Mouse (Mus musculus): ENCODE results near the gene Clock. TPM values are rescaled to one million over a fixed set of nuclear protein-coding genes. Genes with fewer than 3 reads are reported as not detected.

Clock gene
- polyA plus RNA-seq, 1 experiment from 2014 or later: 13.4 TPM

DNA sequence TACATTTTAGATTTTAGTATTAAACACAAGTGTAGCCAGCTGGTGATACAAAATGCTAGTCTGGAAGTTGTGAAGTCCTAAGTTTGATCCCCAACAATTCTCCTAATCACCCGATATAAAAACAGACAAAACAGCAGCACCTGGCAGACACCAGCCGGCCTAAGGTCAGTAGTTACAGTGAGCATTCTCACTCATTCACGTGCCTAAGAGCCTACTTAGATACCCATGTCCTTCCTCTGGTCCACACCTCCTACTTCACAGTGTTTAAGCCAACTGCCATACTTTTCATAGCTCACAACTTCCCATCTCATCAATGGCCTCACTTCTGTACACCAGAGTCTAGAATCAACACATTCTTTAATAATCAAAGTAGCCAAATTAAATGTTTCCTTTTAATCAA is 61.3 kb downstream of the Clock start:
- Histone ChIP-seq H3K4me2 (ENCODE audit: low read length) (no peak overlapping the region), H3K4me3 (ENCODE audit: low read depth, low read length) (no peak overlapping the region), H3K36me3 (ENCODE audit: control insufficient read depth, insufficient read depth, low read length) (peaks cover 10% of the 10 kb centered on the region), H3K9ac (ENCODE audit: low read depth, low read length) (no peak overlapping the region), H3K9me3 (replicated peaks; ENCODE audit: control insufficient read depth, low read length, poor library complexity, severe bottlenecking) (no peaks in the 10 kb centered on the region), H3K4me1 (ENCODE audit: control insufficient read depth, insufficient read depth, low read length) (no peaks in the 10 kb centered on the region), H3K27me3 (ENCODE audit: control insufficient read depth, insufficient read depth, low read depth, low read length) (no peaks in the 10 kb centered on the region), H3K27ac (ENCODE audit: low read length) (no peak overlapping the region)
- WGBS: 89% methylated on average over 3 of the region's 3 CpGs
- ATAC-seq: no peak

DNA sequence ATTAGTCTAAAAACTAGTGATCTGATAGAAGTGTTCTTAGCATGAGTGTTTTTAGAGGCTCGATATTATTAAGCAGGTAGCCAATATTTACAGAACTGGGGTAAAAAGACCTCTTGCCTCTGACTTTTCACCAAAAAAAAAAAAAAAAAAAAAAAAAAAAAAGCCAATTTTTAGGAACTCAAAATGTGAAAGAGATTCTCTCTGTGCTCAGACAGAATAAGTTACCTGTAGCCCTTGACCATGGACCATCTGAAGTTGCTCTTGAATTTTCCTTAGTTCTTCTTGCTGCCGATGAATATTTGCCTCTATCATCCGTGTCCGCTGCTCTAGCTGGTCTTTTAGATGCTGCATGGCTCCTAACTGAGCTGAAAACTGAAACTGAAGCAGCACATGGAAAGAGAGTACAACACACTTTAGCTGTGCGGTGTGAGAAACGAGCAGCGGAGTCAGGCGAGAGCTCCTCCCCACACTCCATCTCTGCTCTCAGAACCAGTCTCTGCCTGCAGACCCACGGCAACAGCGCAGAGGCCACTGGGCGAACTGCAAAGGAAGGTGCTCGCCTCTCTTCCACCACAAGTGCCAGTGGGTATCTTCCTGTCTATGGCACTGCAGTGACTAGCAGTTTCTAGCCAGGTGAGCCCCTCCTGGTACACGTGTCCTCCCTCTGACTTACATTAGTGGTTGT is 73.3 kb downstream of the Clock start:
- no peak overlapping the region for H3K4me2 ChIP-seq (ENCODE audit: low read length)
- no peak overlapping the region for H3K9ac ChIP-seq (ENCODE audit: low read depth, low read length)
- ATAC-seq: no peak
- H3K27me3 ChIP-seq (ENCODE audit: control insufficient read depth, insufficient read depth, low read depth, low read length): no peaks in the 10 kb centered on the region
- H3K9me3 ChIP-seq (replicated peaks; ENCODE audit: control insufficient read depth, low read length, poor library complexity, severe bottlenecking): no peaks in the 10 kb centered on the region
- no peaks in the 10 kb centered on the region for H3K4me1 ChIP-seq (ENCODE audit: control insufficient read depth, insufficient read depth, low read length)
- no peak overlapping the region for H3K4me3 ChIP-seq (ENCODE audit: low read depth, low read length)
- peaks cover 35% of the 10 kb centered on the region for H3K36me3 ChIP-seq (ENCODE audit: control insufficient read depth, insufficient read depth, low read length)
- no peak overlapping the region for H3K27ac ChIP-seq (ENCODE audit: low read length)
- 92% methylated on average over 13 of the region's 13 CpGs for WGBS

DNA sequence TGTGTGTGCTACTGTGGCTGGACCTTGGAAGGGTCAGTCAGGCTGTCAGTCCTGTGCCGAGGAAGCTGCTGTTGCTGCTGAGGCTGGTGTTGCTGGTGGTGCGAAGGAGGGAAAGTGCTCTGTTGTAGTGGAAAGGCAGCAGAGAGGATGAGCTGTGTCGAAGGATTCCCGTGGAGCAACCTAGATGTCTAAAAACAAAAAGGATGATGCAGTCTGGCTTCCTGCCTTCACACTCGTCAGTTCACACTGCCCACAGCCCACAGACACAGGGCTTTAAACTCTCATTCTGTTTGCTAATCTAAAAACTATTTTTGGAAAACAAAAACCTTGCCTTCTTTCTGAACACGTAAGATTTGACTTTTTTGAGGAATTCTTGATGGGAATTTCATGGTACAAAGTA is 87.9 kb downstream of the Clock start:
- no peak overlapping the region for H3K4me2 ChIP-seq (ENCODE audit: low read length)
- H3K4me3 ChIP-seq (ENCODE audit: low read depth, low read length): no peak overlapping the region
- peaks cover 12% of the 10 kb centered on the region for H3K36me3 ChIP-seq (ENCODE audit: control insufficient read depth, insufficient read depth, low read length)
- H3K27ac ChIP-seq (ENCODE audit: low read length): no peak overlapping the region
- no peak overlapping the region for H3K9ac ChIP-seq (ENCODE audit: low read depth, low read length)
- no peaks in the 10 kb centered on the region for H3K27me3 ChIP-seq (ENCODE audit: control insufficient read depth, insufficient read depth, low read depth, low read length)
- no peaks in the 10 kb centered on the region for H3K9me3 ChIP-seq (replicated peaks; ENCODE audit: control insufficient read depth, low read length, poor library complexity, severe bottlenecking)
- ATAC-seq: no peak
- 87% methylated on average over 6 of the region's 6 CpGs for WGBS
- no peaks in the 10 kb centered on the region for H3K4me1 ChIP-seq (ENCODE audit: control insufficient read depth, insufficient read depth, low read length)

DNA sequence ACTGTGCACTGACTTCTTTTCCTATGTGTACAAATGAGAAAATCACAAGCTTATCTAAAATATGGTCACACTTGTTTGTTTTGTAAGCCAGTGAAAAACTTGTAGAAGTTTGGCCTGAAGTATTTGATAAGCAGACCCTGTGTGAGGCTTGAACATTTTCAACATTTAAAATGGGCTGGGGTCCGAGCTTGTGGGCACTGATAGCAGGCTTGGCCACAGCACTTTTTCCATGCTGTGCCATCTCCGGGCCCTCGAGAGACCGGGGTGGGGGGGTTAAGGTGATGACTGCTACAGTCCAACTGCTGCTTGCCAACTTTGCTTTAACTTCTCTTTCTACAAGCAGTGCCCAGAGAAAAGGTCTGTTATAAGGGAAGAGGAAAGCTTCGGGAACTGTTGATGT is 96.5 kb downstream of the Clock start:
- Histone ChIP-seq H3K27ac (ENCODE audit: low read length) (no peak overlapping the region), H3K36me3 (ENCODE audit: control insufficient read depth, insufficient read depth, low read length) (peaks cover 20% of the 10 kb centered on the region), H3K4me1 (ENCODE audit: control insufficient read depth, insufficient read depth, low read length) (no peaks in the 10 kb centered on the region), H3K4me3 (ENCODE audit: low read depth, low read length) (no peak overlapping the region), H3K9ac (ENCODE audit: low read depth, low read length) (no peak overlapping the region), H3K9me3 (replicated peaks; ENCODE audit: control insufficient read depth, low read length, poor library complexity, severe bottlenecking) (no peaks in the 10 kb centered on the region), H3K4me2 (ENCODE audit: low read length) (no peak overlapping the region), H3K27me3 (ENCODE audit: control insufficient read depth, insufficient read depth, low read depth, low read length) (no peaks in the 10 kb centered on the region)
- 95% methylated on average over 5 of the region's 5 CpGs for WGBS
- no peak for ATAC-seq

DNA sequence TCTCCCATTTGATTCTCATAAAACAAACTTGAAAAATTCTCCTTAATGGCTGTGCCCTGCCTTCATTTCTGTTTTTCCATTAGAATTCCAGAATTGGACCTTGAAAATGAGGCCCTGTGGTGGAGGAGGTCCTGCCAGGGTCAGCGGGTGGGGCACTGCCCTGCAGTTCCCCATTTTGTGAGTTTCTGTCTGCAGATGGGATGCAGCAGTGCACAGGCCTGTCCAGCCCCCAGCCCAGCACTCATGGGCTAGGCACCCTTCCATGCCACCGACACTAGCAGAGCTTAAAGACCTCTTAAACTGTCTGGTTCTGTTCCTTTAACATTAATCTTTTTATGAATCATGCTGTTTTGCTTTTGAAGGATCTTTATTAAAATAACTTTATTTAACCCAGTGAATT is 98.7 kb downstream of the Clock start:
- Histone ChIP-seq H3K27ac (ENCODE audit: low read length) (no peak overlapping the region), H3K4me2 (ENCODE audit: low read length) (no peak overlapping the region), H3K27me3 (ENCODE audit: control insufficient read depth, insufficient read depth, low read depth, low read length) (no peaks in the 10 kb centered on the region), H3K36me3 (ENCODE audit: control insufficient read depth, insufficient read depth, low read length) (peaks cover 20% of the 10 kb centered on the region), H3K9me3 (replicated peaks; ENCODE audit: control insufficient read depth, low read length, poor library complexity, severe bottlenecking) (no peaks in the 10 kb centered on the region), H3K9ac (ENCODE audit: low read depth, low read length) (no peak overlapping the region), H3K4me1 (ENCODE audit: control insufficient read depth, insufficient read depth, low read length) (no peaks in the 10 kb centered on the region), H3K4me3 (ENCODE audit: low read depth, low read length) (no peak overlapping the region)
- WGBS: 92% methylated on average over 2 of the region's 2 CpGs
- ATAC-seq: no peak

DNA sequence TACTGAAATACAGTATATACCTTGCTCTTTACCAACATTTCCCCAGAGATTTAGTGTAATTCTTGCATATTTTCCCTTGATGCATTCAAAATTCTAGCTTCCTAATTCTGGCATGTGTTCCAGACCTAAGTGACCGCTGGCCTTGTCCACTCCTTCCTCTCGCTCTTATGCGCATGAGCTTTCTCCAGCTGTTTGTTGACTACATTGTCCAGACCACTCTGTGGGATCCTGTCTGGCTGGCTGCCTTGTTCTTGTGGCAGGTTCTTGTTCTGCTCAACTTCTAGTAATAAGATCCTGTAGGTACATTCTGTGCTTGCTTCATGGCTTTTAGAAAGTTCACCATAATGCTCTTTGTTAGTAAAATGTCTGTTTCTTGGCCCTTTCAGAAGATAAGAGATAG is 101.4 kb downstream of the Clock start:
- H3K4me1 ChIP-seq (ENCODE audit: control insufficient read depth, insufficient read depth, low read length): no peaks in the 10 kb centered on the region
- H3K27ac ChIP-seq (ENCODE audit: low read length): no peak overlapping the region
- H3K4me2 ChIP-seq (ENCODE audit: low read length): no peak overlapping the region
- H3K27me3 ChIP-seq (ENCODE audit: control insufficient read depth, insufficient read depth, low read depth, low read length): no peaks in the 10 kb centered on the region
- peaks cover 25% of the 10 kb centered on the region for H3K36me3 ChIP-seq (ENCODE audit: control insufficient read depth, insufficient read depth, low read length)
- H3K9ac ChIP-seq (ENCODE audit: low read depth, low read length): no peak overlapping the region
- 95% methylated on average over 3 of the region's 3 CpGs for WGBS
- no peak for ATAC-seq
- no peaks in the 10 kb centered on the region for H3K9me3 ChIP-seq (replicated peaks; ENCODE audit: control insufficient read depth, low read length, poor library complexity, severe bottlenecking)
- no peak overlapping the region for H3K4me3 ChIP-seq (ENCODE audit: low read depth, low read length)

DNA sequence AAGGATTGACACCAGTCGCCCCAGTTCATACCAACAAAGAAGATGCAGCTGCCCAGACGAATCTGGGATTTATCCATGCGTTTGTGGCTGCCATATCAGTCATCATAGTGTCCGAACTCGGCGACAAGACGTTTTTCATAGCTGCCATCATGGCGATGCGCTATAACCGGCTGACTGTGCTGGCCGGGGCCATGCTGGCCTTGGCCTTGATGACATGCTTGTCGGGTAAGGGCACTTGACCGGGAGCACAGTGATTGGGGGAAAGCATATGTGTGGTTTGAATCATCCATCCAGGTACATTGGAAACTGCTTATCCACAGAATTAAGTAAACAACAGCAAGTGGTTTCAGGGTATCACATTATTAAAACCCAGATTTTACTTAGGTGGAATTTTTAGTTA is 105.2 kb downstream of the Clock start:
- Histone ChIP-seq H3K9me3 (replicated peaks; ENCODE audit: control insufficient read depth, low read length, poor library complexity, severe bottlenecking) (no peaks in the 10 kb centered on the region), H3K9ac (ENCODE audit: low read depth, low read length) (no peak overlapping the region), H3K27ac (ENCODE audit: low read length) (no peak overlapping the region), H3K4me1 (ENCODE audit: control insufficient read depth, insufficient read depth, low read length) (no peaks in the 10 kb centered on the region), H3K27me3 (ENCODE audit: control insufficient read depth, insufficient read depth, low read depth, low read length) (no peaks in the 10 kb centered on the region), H3K4me2 (ENCODE audit: low read length) (no peak overlapping the region), H3K36me3 (ENCODE audit: control insufficient read depth, insufficient read depth, low read length) (peaks cover 13% of the 10 kb centered on the region), H3K4me3 (ENCODE audit: low read depth, low read length) (no peak overlapping the region)
- WGBS: 93% methylated on average over 13 of the region's 13 CpGs
- ATAC-seq: no peak

DNA sequence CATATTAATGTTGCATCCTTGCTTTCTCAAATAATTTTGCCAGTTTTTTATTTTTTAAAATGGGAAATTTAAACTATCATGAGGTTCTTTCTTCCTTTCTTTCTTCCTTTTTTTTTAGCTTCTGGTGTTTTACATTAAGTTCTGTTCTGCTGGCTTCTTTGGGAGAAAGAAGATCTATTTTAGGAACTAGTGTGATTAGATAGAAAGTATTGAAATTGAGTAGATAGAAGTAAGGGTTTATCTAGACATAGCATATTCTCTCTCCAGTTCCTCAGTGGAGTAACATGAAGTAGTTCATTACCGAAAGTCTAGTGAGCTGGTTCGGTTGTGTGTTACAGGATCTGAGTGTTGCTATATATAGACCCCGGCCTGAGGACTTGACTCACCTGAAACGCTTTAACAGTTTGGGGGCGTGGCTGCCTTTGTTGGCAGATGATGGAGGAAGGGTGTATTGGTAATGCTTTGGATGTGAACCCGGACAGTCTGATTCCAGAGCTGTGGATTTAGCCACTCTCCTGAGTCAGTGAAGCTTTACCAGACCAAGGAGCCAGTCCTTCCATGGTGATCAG is 110.1 kb downstream of the Clock start:
- WGBS: 91% methylated on average over 6 of the region's 6 CpGs
- no peak overlapping the region for H3K9ac ChIP-seq (ENCODE audit: low read depth, low read length)
- no peaks in the 10 kb centered on the region for H3K9me3 ChIP-seq (replicated peaks; ENCODE audit: control insufficient read depth, low read length, poor library complexity, severe bottlenecking)
- no peaks in the 10 kb centered on the region for H3K36me3 ChIP-seq (ENCODE audit: control insufficient read depth, insufficient read depth, low read length)
- H3K27me3 ChIP-seq (ENCODE audit: control insufficient read depth, insufficient read depth, low read depth, low read length): no peaks in the 10 kb centered on the region
- H3K4me2 ChIP-seq (ENCODE audit: low read length): no peak overlapping the region
- no peak for ATAC-seq
- H3K27ac ChIP-seq (ENCODE audit: low read length): no peak overlapping the region
- H3K4me3 ChIP-seq (ENCODE audit: low read depth, low read length): no peak overlapping the region
- H3K4me1 ChIP-seq (ENCODE audit: control insufficient read depth, insufficient read depth, low read length): peaks cover 5% of the 10 kb centered on the region; the same call in 1 of the 2 replicates

DNA sequence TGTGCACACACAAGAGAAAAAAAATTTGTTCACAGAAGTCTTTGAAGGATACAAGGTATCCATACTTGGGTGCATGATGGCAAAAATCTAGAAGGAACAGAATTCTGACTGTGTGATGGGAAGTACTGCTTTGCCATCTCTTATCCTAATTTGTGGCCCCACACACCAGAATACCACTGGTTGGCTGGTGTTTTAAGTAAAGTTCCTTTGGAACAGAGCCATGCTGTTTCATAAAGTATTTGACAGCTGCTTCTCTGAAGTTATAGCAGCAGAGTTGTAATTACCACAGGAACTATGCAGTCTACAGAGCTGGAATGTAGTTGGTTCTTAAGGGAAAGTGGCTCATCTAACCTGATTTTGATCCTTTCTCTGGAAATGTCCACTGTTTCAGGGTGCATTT is 111.5 kb downstream of the Clock start:
- Histone ChIP-seq H3K9ac (ENCODE audit: low read depth, low read length) (no peak overlapping the region), H3K27ac (ENCODE audit: low read length) (no peak overlapping the region), H3K36me3 (ENCODE audit: control insufficient read depth, insufficient read depth, low read length) (no peaks in the 10 kb centered on the region), H3K4me2 (ENCODE audit: low read length) (no peak overlapping the region), H3K4me1 (ENCODE audit: control insufficient read depth, insufficient read depth, low read length) (peaks cover 5% of the 10 kb centered on the region), H3K9me3 (replicated peaks; ENCODE audit: control insufficient read depth, low read length, poor library complexity, severe bottlenecking) (no peaks in the 10 kb centered on the region), H3K4me3 (ENCODE audit: low read depth, low read length) (no peak overlapping the region), H3K27me3 (ENCODE audit: control insufficient read depth, insufficient read depth, low read depth, low read length) (no peaks in the 10 kb centered on the region)
- ATAC-seq: no peak
